Mouse (Mus musculus): ENCODE measurements at regions not wholly inside any gene's neighbourhood (a gene's known extent, or its start where the extent isn't known, plus 50 kb on each side); places are given as distances from the start of the nearest gene placed in this dataset.
A peak's percentile ranks its signal among the peaks of the same experiment; 100 is the strongest.

DNA sequence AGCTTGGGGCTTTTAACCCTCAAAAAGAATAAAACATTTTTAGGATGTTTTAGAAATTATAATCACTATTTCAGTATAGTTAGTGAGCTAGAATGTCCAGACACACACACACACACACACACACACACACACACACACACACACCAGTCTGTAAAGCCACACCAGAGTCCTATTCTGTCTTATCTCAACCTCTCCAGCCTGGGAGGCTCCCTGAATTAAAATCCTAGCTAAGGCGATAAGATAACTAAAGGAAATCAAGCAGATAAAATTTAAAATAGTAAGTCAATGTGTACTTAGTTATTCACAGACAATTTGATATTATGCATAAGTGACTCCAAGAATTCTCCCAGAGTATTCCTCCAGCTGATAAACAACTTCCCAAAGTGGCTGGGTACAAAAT lies 421.2 kb upstream of the Vstm2a start:
- Histone ChIP-seq H3K4me3 (replicated peaks) (no peak overlapping the region), H3K27me3 (no peaks in the 10 kb centered on the region), H3K36me3 (no peaks in the 10 kb centered on the region), H3K4me1 (no peaks in the 10 kb centered on the region), H3K4me2 (no peak overlapping the region), H3K9ac (no peak overlapping the region), H3K27ac (no peak overlapping the region), H3K9me3 (replicated peaks) (no peaks in the 10 kb centered on the region)
- no peak for ATAC-seq (replicated peaks; ENCODE audit: low FRiP score)
- 97% methylated on average over 1 of the region's 1 CpGs for WGBS

- H3K9me3 ChIP-seq (replicated peaks): no peaks in the 10 kb centered on the region
- no peaks in the 10 kb centered on the region for H3K36me3 ChIP-seq
- 85% methylated on average over 6 of the region's 6 CpGs for WGBS
- ATAC-seq (replicated peaks; ENCODE audit: low FRiP score): 0 out of 2 replicates have a peak, but pooled peaks have one; percentile 46
- no peaks in the 10 kb centered on the region for H3K4me1 ChIP-seq
- no peak overlapping the region for H3K4me3 ChIP-seq (replicated peaks)
- no peak overlapping the region for H3K27ac ChIP-seq
- no peak overlapping the region for H3K9ac ChIP-seq
- H3K4me2 ChIP-seq: no peak overlapping the region
- H3K27me3 ChIP-seq: no peaks in the 10 kb centered on the region
These were observed 418.8 kb upstream of the Vstm2a start for GRCm38 (mm10) chr11:15838640-15839226.

GRCm38 (mm10) chr11:15839271-15839670 lies 418.3 kb upstream of the Vstm2a start:
- H3K36me3 ChIP-seq: no peaks in the 10 kb centered on the region
- H3K4me3 ChIP-seq (replicated peaks): no peak overlapping the region
- no peak overlapping the region for H3K9ac ChIP-seq
- H3K4me1 ChIP-seq: no peaks in the 10 kb centered on the region
- no peak overlapping the region for H3K27ac ChIP-seq
- ATAC-seq (replicated peaks; ENCODE audit: low FRiP score): no peak
- no peaks in the 10 kb centered on the region for H3K9me3 ChIP-seq (replicated peaks)
- H3K4me2 ChIP-seq: no peak overlapping the region
- no peaks in the 10 kb centered on the region for H3K27me3 ChIP-seq

GRCm38 (mm10) chr11:15879136-15879535 lies 378.4 kb upstream of the Vstm2a start:
- Histone ChIP-seq H3K36me3 (no peaks in the 10 kb centered on the region), H3K4me2 (no peak overlapping the region)
- WGBS: 66% methylated on average over 4 of the region's 4 CpGs

More at GRCm38 (mm10) chr11:15879136-15879535, 378.4 kb upstream of the Vstm2a start:
- H3K27ac ChIP-seq: no peak overlapping the region
- H3K4me1 ChIP-seq: no peaks in the 10 kb centered on the region
- no peak for ATAC-seq (replicated peaks; ENCODE audit: low FRiP score)
- no peak overlapping the region for H3K4me3 ChIP-seq (replicated peaks)
- no peak overlapping the region for H3K9ac ChIP-seq
- no peaks in the 10 kb centered on the region; the same call in 1 of the 2 replicates for H3K9me3 ChIP-seq (replicated peaks)
- no peaks in the 10 kb centered on the region for H3K27me3 ChIP-seq

Data from kidney, embryonic 15.5 days (tissue).